Comparison of ENCODE assay signal across 8 mouse cellular contexts in genomic region chr3:65863762-65864377, GRCm38 (mm10).
DNase-seq lines count a peak whose midpoint lies in the region; ATAC-seq and TF ChIP-seq lines count a peak whose summit lies in the region.

No protein-coding gene starts in this region.

- H3K4me3 ChIP-seq in neural tube, embryonic 12.5 days = no peak overlapping the region
- H3K4me3 ChIP-seq in hindbrain, postnatal 0 days (ENCODE audit: low read length) = peak overlapping the region; percentile 13; the same call in 1 of the 2 replicates
- peak overlapping the region; percentile 18; the same call in 1 of the 2 replicates for H3K4me3 ChIP-seq in midbrain, postnatal 0 days (ENCODE audit: low read depth, low read length)

- H3K36me3 ChIP-seq in neural tube, embryonic 12.5 days = no peaks in the 10 kb centered on the region
- no peaks in the 10 kb centered on the region for H3K36me3 ChIP-seq in hindbrain, postnatal 0 days (ENCODE audit: insufficient read depth, low read length)
- H3K36me3 ChIP-seq in midbrain, postnatal 0 days (ENCODE audit: insufficient read depth, low read length) = no peaks in the 10 kb centered on the region

- H3K27me3 ChIP-seq in neural tube, embryonic 12.5 days (replicated peaks) = no peaks in the 10 kb centered on the region
- H3K27me3 ChIP-seq in hindbrain, postnatal 0 days (ENCODE audit: insufficient read depth, low read length) = no peaks in the 10 kb centered on the region
- H3K27me3 ChIP-seq in midbrain, postnatal 0 days (ENCODE audit: insufficient read depth, low read length) = no peaks in the 10 kb centered on the region

- no peaks in the 10 kb centered on the region for H3K9me3 ChIP-seq in neural tube, embryonic 12.5 days
- H3K9me3 ChIP-seq in hindbrain, postnatal 0 days (ENCODE audit: low read length) = no peaks in the 10 kb centered on the region
- no peaks in the 10 kb centered on the region for H3K9me3 ChIP-seq in midbrain, postnatal 0 days (ENCODE audit: low read length)

- peak; percentile 23 for ATAC-seq in cerebellum, adult (ENCODE audit: insufficient number of reproducible peaks, low FRiP score, low TSS enrichment)
- ATAC-seq in neural tube, embryonic 12.5 days (ENCODE audit: low FRiP score, low read depth) = peak; percentile 21
- peak; percentile 28; the same call in 1 of the 2 replicates for ATAC-seq in hindbrain, postnatal 0 days
- peak; percentile 45 for ATAC-seq in midbrain, postnatal 0 days (ENCODE audit: low FRiP score)

- no peak overlapping the region for H3K9ac ChIP-seq in neural tube, embryonic 12.5 days
- no peak overlapping the region; the same call in 1 of the 2 replicates for H3K9ac ChIP-seq in hindbrain, postnatal 0 days (replicated peaks; ENCODE audit: low read length)
- H3K9ac ChIP-seq in midbrain, postnatal 0 days (replicated peaks; ENCODE audit: low read length, poor library complexity, severe bottlenecking) = no peak overlapping the region

- H3K27ac ChIP-seq in neural tube, embryonic 12.5 days = no peak overlapping the region
- H3K27ac ChIP-seq in hindbrain, postnatal 0 days = no peak overlapping the region
- no peak overlapping the region for H3K27ac ChIP-seq in midbrain, postnatal 0 days (ENCODE audit: low read depth, low read length)

- H3K4me2 ChIP-seq in neural tube, embryonic 12.5 days (replicated peaks) = 0 out of 2 replicates have a peak overlapping the region, but pooled peaks have one; percentile 25
- H3K4me2 ChIP-seq in hindbrain, postnatal 0 days (ENCODE audit: low read depth, low read length) = peak overlapping the region; percentile 47
- peak overlapping the region; percentile 41 for H3K4me2 ChIP-seq in midbrain, postnatal 0 days (ENCODE audit: low read depth, low read length, poor library complexity, severe bottlenecking)

- no peak for TF ChIP-seq CTCF in hindbrain, postnatal 0 days (IDR thresholded peaks at IDR 0.05; ENCODE audit: low read depth)
- no peak for TF ChIP-seq CTCF in midbrain, postnatal 0 days (IDR thresholded peaks at IDR 0.05)

- peaks cover 18% of the 10 kb centered on the region for H3K4me1 ChIP-seq in neural tube, embryonic 12.5 days
- H3K4me1 ChIP-seq in hindbrain, postnatal 0 days (ENCODE audit: insufficient read depth, low read length) = peaks cover 23% of the 10 kb centered on the region
- H3K4me1 ChIP-seq in midbrain, postnatal 0 days (ENCODE audit: insufficient read depth, low read length) = 0 out of 2 replicates have a peak, but pooled peaks cover 2% of the 10 kb centered on the region

- no peak for DNase-seq in cerebellum, adult 9-10 months
- DNase-seq in neural tube, embryonic 10.5 days (ENCODE audit: extremely low spot score, low spot score) = no peak
- no peak for DNase-seq in hindbrain, postnatal 0 days (ENCODE audit: low spot score)
- DNase-seq in midbrain, postnatal 0 days (ENCODE audit: low spot score) = no peak
- no peak for DNase-seq in adrenal gland, adult (ENCODE audit: inconsistent age in 2 of 2, low spot score in 1 of 2)
- DNase-seq in thymus, postnatal 25 days = no peak

- 65% methylated on average over 16 of the region's 16 CpGs for WGBS in neural tube, embryonic 12.5 days
- WGBS in hindbrain, postnatal 0 days = 42% methylated on average over 16 of the region's 16 CpGs
- 34% methylated on average over 16 of the region's 16 CpGs for WGBS in midbrain, postnatal 0 days
